Mouse (Mus musculus) kidney, postnatal 36 days (tissue): ENCODE data around the gene Cdh23.
A peak's percentile ranks its signal among the peaks of the same experiment; 100 is the strongest.

ENCODE experiments used
- DNase-seq, 2 experiments: peaks; one replicate each; pipeline ENCODE4 v3.0.0; 2021 to 2022; ENCODE audit warnings: mixed read lengths in 2 of 2

The Cdh23 gene

DNA sequence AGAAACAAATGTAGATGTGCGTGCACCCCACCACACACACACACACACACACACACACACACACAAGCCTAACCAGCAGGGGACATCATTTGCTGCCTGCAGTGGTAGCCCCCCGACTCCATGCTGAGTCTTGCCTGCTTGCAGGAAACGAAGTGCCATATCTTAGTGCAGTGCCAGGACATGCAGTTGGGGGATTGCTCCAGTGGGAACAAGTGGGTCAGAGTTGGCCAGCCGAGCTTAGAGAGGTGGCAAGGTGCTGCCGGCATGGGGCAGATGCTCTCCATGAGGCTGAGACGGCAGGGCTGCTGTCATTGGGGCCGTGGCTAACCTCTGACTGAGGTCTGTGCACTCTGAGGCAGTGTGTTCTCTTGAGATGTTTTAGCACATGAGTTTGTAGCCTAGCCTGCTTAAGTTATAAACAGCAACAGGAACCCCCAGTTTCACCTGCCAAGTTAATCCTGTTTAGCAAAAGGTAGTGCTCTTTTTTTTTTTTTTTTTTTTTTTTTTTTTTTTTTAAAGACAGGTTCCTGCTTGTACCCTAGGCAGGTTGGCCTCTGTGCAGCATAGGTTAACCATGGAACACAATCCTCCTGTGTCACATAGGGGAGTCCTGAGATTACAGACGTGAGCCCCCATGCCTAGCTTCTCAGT is 416.9 kb downstream of the Cdh23 start:
- no peak for DNase-seq

DNA sequence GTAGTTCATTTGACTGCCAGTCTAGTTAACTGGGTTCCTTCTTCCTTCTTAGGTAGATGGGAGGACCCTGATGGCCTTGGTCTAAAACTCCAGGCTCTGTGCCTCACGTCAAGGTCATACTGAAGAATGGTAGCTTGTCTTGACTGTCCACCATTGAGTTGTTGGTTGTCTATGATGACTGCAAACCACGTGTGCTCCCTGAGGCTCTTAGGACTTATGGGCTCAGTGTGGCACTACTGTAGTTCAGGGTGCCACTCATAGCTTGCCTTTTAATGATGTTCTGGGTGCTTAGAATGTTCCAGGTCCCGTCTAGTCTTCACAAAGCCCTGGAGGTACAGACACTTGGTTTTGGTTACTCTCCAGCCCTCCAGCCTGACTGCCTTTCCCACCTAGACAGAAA is 417.5 kb downstream of the Cdh23 start:
- DNase-seq: no peak

- DNase-seq: no peak
These were observed 418.3 kb downstream of the Cdh23 start for GRCm38 (mm10) chr10:60278006-60278399.

- peak; percentile 93 to 95 for DNase-seq
These were observed 418.9 kb downstream of the Cdh23 start, which contains the start of gene Psap for GRCm38 (mm10) chr10:60277207-60278005. Psap (plus strand) TSS chr10:60277627.

DNA sequence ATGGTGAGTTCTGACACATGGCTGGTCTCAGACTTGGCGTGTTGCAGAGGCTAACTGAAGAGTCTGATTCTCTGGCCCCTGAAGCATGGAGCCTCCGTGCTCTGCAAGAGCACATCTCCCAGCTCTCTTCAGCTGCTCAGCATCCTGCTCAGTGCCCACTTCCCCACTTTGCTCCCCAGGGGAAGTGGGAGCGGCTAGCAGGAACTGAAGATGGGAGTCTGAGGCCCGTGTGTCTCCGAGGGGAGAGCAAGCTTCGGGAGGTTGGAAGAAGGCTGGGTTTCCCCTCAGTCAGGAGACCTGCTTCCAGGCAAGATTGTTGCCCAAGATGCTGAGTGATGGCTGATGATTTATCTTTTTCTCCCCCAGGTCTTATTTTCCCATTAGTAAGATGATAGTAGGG is 422.9 kb downstream of the Cdh23 start:
- DNase-seq: no peak

- DNase-seq: no peak
These were observed 424.0 kb downstream of the Cdh23 start for GRCm38 (mm10) chr10:60272241-60272640.

DNA sequence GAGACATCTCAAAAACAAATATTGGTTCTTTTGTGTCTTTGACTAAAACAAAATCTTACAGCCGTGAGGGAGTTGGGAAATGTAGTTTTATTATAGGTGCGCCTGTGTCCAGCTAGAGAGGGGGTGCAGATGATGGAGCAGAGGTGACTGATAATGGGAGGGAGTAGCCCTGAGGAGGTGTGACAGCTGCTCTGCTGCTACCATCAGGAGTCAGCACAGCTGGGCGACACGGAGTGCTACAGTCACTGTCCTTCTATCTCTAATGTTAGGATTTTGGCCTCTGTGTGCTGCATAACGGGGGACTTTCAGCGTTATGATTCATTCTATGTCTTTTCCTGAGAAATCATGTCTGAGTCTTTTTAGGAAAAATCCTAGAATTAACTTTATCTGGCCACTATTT is 425.3 kb downstream of the Cdh23 start:
- DNase-seq: no peak

GRCm38 (mm10) chr10:60269141-60270064 is 426.9 kb downstream of the Cdh23 start:
- no peak for DNase-seq

- DNase-seq: no peak
These were observed 427.6 kb downstream of the Cdh23 start for GRCm38 (mm10) chr10:60268738-60269137.

- DNase-seq: peak; percentile 48 to 54
These were observed 429.4 kb downstream of the Cdh23 start for GRCm38 (mm10) chr10:60266842-60267401.

GRCm38 (mm10) chr10:60265252-60265651 is 431.0 kb downstream of the Cdh23 start:
- peak in 1 of 2 experiments; percentile 33 for DNase-seq

DNA sequence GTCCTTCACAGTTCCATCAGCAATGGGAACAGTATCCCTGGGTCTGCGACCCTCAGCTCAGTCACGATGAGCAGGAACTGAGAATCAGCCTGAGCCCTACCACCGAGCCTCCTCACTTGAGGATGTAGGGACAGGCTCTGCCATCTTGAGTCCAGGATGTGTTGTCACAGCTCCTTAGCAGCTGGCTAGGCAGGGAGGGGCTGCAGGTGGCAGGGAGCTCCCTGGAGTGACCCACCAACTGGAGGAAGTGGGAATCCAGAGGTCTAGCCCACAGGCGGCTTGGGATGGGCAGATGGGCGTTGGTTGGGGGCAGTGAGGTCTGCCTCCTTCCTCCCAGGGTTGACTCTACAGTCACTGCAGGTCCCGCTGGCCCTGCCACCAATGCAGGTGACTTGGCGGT is 432.9 kb downstream of the Cdh23 start:
- DNase-seq: no peak

DNA sequence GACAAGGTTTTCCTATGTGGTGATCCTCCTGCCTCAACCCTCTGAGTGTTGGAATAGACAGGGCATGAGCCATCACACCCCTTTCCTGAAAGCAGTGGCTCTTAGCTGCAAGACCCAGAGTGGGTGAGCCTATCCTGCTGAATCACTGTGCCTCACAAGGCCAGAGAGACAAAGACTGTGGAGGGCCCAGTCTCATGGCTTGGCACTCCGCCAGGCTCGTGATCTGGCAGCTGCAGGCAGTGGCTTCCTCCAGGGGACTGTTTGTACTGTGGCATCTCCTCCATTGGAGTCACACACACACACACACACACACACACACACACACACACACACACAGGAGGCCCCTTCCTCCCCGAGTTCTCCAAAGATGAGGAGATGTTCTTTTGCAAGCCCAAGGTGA is 433.9 kb downstream of the Cdh23 start:
- peak; percentile 93 to 96 for DNase-seq

- no peak for DNase-seq
These were observed 434.8 kb downstream of the Cdh23 start for GRCm38 (mm10) chr10:60261530-60261929.

DNA sequence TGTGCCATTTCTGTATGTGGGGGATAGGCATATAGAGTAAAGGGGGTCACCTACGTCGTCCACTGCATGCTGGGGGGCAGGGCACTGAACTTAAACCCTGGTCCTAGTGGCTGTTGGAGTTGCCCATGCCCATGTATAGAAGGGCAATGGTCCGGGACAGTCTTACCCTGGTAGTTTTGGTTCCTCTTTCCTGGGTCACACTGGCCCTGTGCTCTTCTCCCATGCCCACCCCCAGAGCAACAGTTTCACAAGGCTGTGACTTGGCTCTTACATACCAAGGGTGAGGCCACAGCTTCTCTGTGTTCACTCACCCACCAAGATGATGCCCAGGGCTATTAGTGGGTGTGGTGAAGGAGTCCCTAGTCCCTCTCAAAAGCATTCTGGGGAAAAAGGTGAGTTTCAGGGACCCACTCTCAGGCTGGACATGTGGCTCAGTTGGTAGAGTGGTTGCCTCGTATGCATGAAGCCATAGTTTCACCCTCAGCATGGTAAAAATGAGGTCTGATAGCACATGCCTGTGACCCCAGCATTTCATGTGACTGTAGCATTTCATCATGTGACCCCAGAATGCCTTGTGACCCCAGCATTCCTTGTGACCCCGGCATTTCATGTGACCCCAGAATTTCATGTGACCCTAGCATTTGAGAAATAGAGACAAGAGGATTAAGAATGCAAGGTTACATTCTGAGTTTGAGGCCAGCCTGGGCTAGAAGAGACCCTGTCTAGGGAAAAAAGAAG is 435.6 kb downstream of the Cdh23 start:
- no peak for DNase-seq

GRCm38 (mm10) chr10:60257261-60257825 is 438.9 kb downstream of the Cdh23 start:
- DNase-seq: no peak

DNA sequence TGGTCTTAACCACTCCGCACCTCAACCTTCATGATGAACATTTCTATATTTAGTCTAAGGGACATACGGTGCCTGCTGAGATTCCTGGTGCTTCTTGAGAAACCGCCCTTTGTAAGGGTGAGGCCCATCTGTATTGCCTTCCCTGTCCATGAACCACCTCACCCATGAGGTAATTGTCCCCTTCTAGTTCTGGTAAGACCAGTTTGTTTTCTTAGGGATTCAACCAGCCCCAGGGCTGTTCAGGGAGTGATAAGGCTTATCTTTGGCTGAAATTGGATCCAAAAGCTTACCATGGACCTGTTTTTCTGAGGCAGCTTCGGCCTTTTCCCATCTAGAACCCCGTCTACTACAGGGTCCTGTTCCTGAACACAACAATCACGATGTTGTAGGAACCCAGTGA is 440.2 kb downstream of the Cdh23 start:
- DNase-seq: no peak
